Mouse (Mus musculus): Measurements from ENCODE around the gene Hspa14. TPM values are rescaled to one million over a fixed set of nuclear protein-coding genes. Genes with fewer than 3 reads are reported as not detected.

The Hspa14 gene
- polyA plus RNA-seq, 1 experiment from 2014 or later: 107 TPM

GRCm38 (mm10) chr2:3475746-3476251 is 36.8 kb downstream of the Hspa14 start:
- H3K4me2 ChIP-seq (replicated peaks): peak overlapping the region; percentile 78

GRCm38 (mm10) chr2:3474861-3475283 is 37.7 kb downstream of the Hspa14 start, which contains the start of gene Suv39h2:
Gene Suv39h2 (minus strand): TSS chr2:3475031.
- peak within 1 kb of the TSS; percentile 99 for H3K4me3 ChIP-seq (replicated peaks)
- H3K27me3 ChIP-seq (replicated peaks): no peaks in the 10 kb centered on the region
- H3K9ac ChIP-seq: peak within 1 kb of the TSS; percentile 86
- ATAC-seq: peak; percentile 99
- H3K27ac ChIP-seq: peak within 1 kb of the TSS; percentile 89
- no peaks in the 10 kb centered on the region for H3K9me3 ChIP-seq
- peak within 1 kb of the TSS; percentile 78 for H3K4me2 ChIP-seq (replicated peaks)
- H3K36me3 ChIP-seq: no peaks in the 10 kb centered on the region
- WGBS: 0% methylated on average over 35 of the region's 42 CpGs
- no peaks in the 10 kb centered on the region for H3K4me1 ChIP-seq (replicated peaks)

More at GRCm38 (mm10) chr2:3475746-3476251, 36.8 kb downstream of the Hspa14 start:
- Histone ChIP-seq H3K4me3 (replicated peaks) (no peak overlapping the region), H3K27ac (0 out of 2 replicates have a peak overlapping the region, but pooled peaks have one; percentile 23), H3K4me1 (replicated peaks) (no peaks in the 10 kb centered on the region), H3K36me3 (no peaks in the 10 kb centered on the region), H3K9me3 (no peaks in the 10 kb centered on the region), H3K27me3 (replicated peaks) (no peaks in the 10 kb centered on the region), H3K9ac (no peak overlapping the region)
- WGBS: 59% methylated on average over 3 of the region's 3 CpGs
- no peak for ATAC-seq

GRCm38 (mm10) chr2:3474361-3474805 is 38.2 kb downstream of the Hspa14 start:
- peak; percentile 81 for ATAC-seq
- Histone ChIP-seq H3K9me3 (no peaks in the 10 kb centered on the region), H3K4me2 (replicated peaks) (peak overlapping the region; percentile 78), H3K4me3 (replicated peaks) (peak overlapping the region; percentile 99), H3K4me1 (replicated peaks) (no peaks in the 10 kb centered on the region), H3K36me3 (no peaks in the 10 kb centered on the region), H3K9ac (peak overlapping the region; percentile 86), H3K27ac (peak overlapping the region; percentile 89), H3K27me3 (replicated peaks) (no peaks in the 10 kb centered on the region)
- WGBS: under 1% methylated on average over 46 of the region's 46 CpGs

- peak overlapping the region; percentile 86 for H3K9ac ChIP-seq
- ATAC-seq: no peak
- H3K4me1 ChIP-seq (replicated peaks): no peaks in the 10 kb centered on the region
- WGBS: 2% methylated on average over 12 of the region's 12 CpGs
- H3K27ac ChIP-seq: peak overlapping the region; percentile 89
- peak overlapping the region; percentile 99 for H3K4me3 ChIP-seq (replicated peaks)
- H3K36me3 ChIP-seq: no peaks in the 10 kb centered on the region
- H3K4me2 ChIP-seq (replicated peaks): peak overlapping the region; percentile 78
- no peaks in the 10 kb centered on the region for H3K27me3 ChIP-seq (replicated peaks)
- H3K9me3 ChIP-seq: no peaks in the 10 kb centered on the region
These were observed 38.7 kb downstream of the Hspa14 start for GRCm38 (mm10) chr2:3473891-3474290.

- ATAC-seq: no peak
- no peak overlapping the region for H3K4me2 ChIP-seq (replicated peaks)
- H3K36me3 ChIP-seq: peaks cover 10% of the 10 kb centered on the region; the same call in 1 of the 2 replicates
- no peak overlapping the region for H3K4me3 ChIP-seq (replicated peaks)
- 79% methylated on average over 4 of the region's 4 CpGs for WGBS
- no peaks in the 10 kb centered on the region for H3K9me3 ChIP-seq
- no peaks in the 10 kb centered on the region for H3K27me3 ChIP-seq (replicated peaks)
- no peaks in the 10 kb centered on the region for H3K4me1 ChIP-seq (replicated peaks)
- H3K9ac ChIP-seq: no peak overlapping the region
- no peak overlapping the region for H3K27ac ChIP-seq
These were observed 56.0 kb downstream of the Hspa14 start for GRCm38 (mm10) chr2:3456590-3456989.

GRCm38 (mm10) chr2:3453096-3453495 is 59.5 kb downstream of the Hspa14 start:
- Histone ChIP-seq H3K4me1 (replicated peaks) (no peaks in the 10 kb centered on the region), H3K27me3 (replicated peaks) (no peaks in the 10 kb centered on the region), H3K27ac (no peak overlapping the region), H3K36me3 (0 out of 2 replicates have a peak, but pooled peaks cover 8% of the 10 kb centered on the region), H3K4me2 (replicated peaks) (no peak overlapping the region), H3K9ac (no peak overlapping the region), H3K4me3 (replicated peaks) (no peak overlapping the region), H3K9me3 (no peaks in the 10 kb centered on the region)
- no peak for ATAC-seq
- 87% methylated on average over 3 of the region's 3 CpGs for WGBS

- Histone ChIP-seq H3K9me3 (no peaks in the 10 kb centered on the region), H3K4me3 (replicated peaks) (no peak overlapping the region), H3K9ac (no peak overlapping the region), H3K36me3 (0 out of 2 replicates have a peak, but pooled peaks cover 8% of the 10 kb centered on the region), H3K27ac (no peak overlapping the region), H3K4me1 (replicated peaks) (no peaks in the 10 kb centered on the region), H3K27me3 (replicated peaks) (no peaks in the 10 kb centered on the region), H3K4me2 (replicated peaks) (no peak overlapping the region)
- 60% methylated on average over 2 of the region's 2 CpGs for WGBS
- ATAC-seq: no peak
These were observed 63.2 kb downstream of the Hspa14 start for GRCm38 (mm10) chr2:3449431-3449830.

GRCm38 (mm10) chr2:3445984-3446383 is 66.6 kb downstream of the Hspa14 start:
- Histone ChIP-seq H3K9ac (no peak overlapping the region), H3K27ac (no peak overlapping the region), H3K4me3 (replicated peaks) (no peak overlapping the region), H3K4me2 (replicated peaks) (no peak overlapping the region), H3K4me1 (replicated peaks) (no peaks in the 10 kb centered on the region), H3K36me3 (no peaks in the 10 kb centered on the region), H3K9me3 (no peaks in the 10 kb centered on the region), H3K27me3 (replicated peaks) (no peaks in the 10 kb centered on the region)
- no peak for ATAC-seq
- 81% methylated on average over 4 of the region's 4 CpGs for WGBS

- Histone ChIP-seq H3K36me3 (no peaks in the 10 kb centered on the region), H3K27ac (no peak overlapping the region), H3K4me2 (replicated peaks) (no peak overlapping the region), H3K27me3 (replicated peaks) (no peaks in the 10 kb centered on the region), H3K9me3 (no peaks in the 10 kb centered on the region), H3K9ac (no peak overlapping the region), H3K4me3 (replicated peaks) (no peak overlapping the region), H3K4me1 (replicated peaks) (no peaks in the 10 kb centered on the region)
- WGBS: 53% methylated on average over 7 of the region's 7 CpGs
- no peak for ATAC-seq
These were observed 68.4 kb downstream of the Hspa14 start for GRCm38 (mm10) chr2:3444206-3444605.

Other genes starting within 250 kb of the Hspa14 start
- gene Nmt2, start 228.6 kb downstream of the Hspa14 start, polyA plus RNA-seq (2015; fragmentation: Nextera tagmentation; extraction: Ambion mirVana): 39.7 and 44.3 TPM in 2 replicates
- 26.3 and 27.8 TPM in 2 replicates for gene Rpp38, start 180.2 kb downstream of the Hspa14 start, polyA plus RNA-seq (2015; fragmentation: Nextera tagmentation; extraction: Ambion mirVana)
- 1.4 and 2.0 TPM in 2 replicates for gene Acbd7, start 176.6 kb downstream of the Hspa14 start, polyA plus RNA-seq (2015; fragmentation: Nextera tagmentation; extraction: Ambion mirVana)
- not detected in 2 replicates for gene Olah, start 115.6 kb downstream of the Hspa14 start, polyA plus RNA-seq (2015; fragmentation: Nextera tagmentation; extraction: Ambion mirVana)
- not detected in 2 replicates for gene Meig1, start 90.2 kb downstream of the Hspa14 start, polyA plus RNA-seq (2015; fragmentation: Nextera tagmentation; extraction: Ambion mirVana)
- gene Dclre1c, start 88.7 kb downstream of the Hspa14 start, polyA plus RNA-seq (2015; fragmentation: Nextera tagmentation; extraction: Ambion mirVana): 6.2 and 6.3 TPM in 2 replicates
- gene Suv39h2, start 37.8 kb downstream of the Hspa14 start, polyA plus RNA-seq (2015; fragmentation: Nextera tagmentation; extraction: Ambion mirVana): 10.8 and 12.5 TPM in 2 replicates
- 3.3 and 3.6 TPM in 2 replicates for gene Gm45902, start within 50 bp of the Hspa14 start, polyA plus RNA-seq (2015; fragmentation: Nextera tagmentation; extraction: Ambion mirVana)
- gene Cdnf, start 216 bp upstream of the Hspa14 start, polyA plus RNA-seq (2015; fragmentation: Nextera tagmentation; extraction: Ambion mirVana): 0.33 and 0.78 TPM in 2 replicates
- 41.0 and 44.7 TPM in 2 replicates for gene Fam107b, start 57.7 kb upstream of the Hspa14 start, polyA plus RNA-seq (2015; fragmentation: Nextera tagmentation; extraction: Ambion mirVana)

Measured in intestine, embryonic 15.5 days (tissue).